In the genomic region with DNA sequence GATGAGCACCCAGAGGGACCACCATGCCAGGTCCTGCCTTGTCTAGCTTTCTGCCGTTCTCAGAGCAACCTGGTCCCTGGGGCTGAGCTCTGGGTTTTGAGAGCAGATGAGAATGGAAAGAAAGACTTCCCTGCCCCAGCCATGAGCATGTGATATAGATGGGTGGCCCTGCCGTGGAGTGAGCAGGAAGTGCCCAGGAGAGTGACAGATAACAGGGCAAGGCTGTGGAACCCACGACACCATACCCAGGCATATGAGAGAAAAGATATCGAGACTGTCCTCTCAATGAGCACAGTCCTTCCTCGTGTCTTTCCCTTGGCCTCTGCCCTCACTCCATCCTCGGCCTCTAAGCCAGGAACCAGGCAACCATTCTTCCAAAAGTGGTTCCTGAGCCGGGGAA, we compare ENCODE assay signal across 21 mouse cellular contexts.
DNase-seq lines count a peak whose midpoint lies in the region; ATAC-seq and TF ChIP-seq lines count a peak whose summit lies in the region.
"Had no signal": no experiment of that assay in that cellular context is flagged by ENCODE, and none has a peak within 500 bp of the region (broad histone marks: within the 10 kb centered on the region; RNA-seq: fewer than 3 reads in every experiment).

No protein-coding gene starts in this region.

- no peak overlapping the region for H3K4me2 ChIP-seq in liver, embryonic 16.5 days (ENCODE audit: low read depth, low read length)
- H3K4me2 ChIP-seq: forebrain, embryonic 15.5 days; hindbrain, embryonic 12.5 days had no signal

- H3K9ac ChIP-seq in liver, embryonic 16.5 days (ENCODE audit: low read depth, low read length) = no peak overlapping the region
- H3K9ac ChIP-seq: forebrain, embryonic 15.5 days; hindbrain, embryonic 12.5 days had no signal

- no peaks in the 10 kb centered on the region for H3K9me3 ChIP-seq in megakaryocyte, embryonic 14.5 days
- no peaks in the 10 kb centered on the region for H3K9me3 ChIP-seq in liver, embryonic 16.5 days (replicated peaks; ENCODE audit: control insufficient read depth, low read length)
- H3K9me3 ChIP-seq: embryonic facial prominence, embryonic 10.5 days; forebrain, embryonic 15.5 days; heart, embryonic 10.5 days; hindbrain, embryonic 12.5 days had no signal

- H3K36me3 ChIP-seq in megakaryocyte, embryonic 14.5 days (replicated peaks; ENCODE audit: low read length) = no peaks in the 10 kb centered on the region
- H3K36me3 ChIP-seq in liver, embryonic 16.5 days (ENCODE audit: control insufficient read depth, insufficient read depth) = no peaks in the 10 kb centered on the region
- H3K36me3 ChIP-seq: embryonic facial prominence, embryonic 10.5 days; forebrain, embryonic 15.5 days; hindbrain, embryonic 12.5 days had no signal

- no peak for TF ChIP-seq POLR2A in bone marrow, adult 2 months (IDR thresholded peaks at IDR 0.05; ENCODE audit: borderline replicate concordance, control insufficient read depth, low read depth, low read length)

- no peak for TF ChIP-seq CTCF in bone marrow, adult 2 months (IDR thresholded peaks at IDR 0.05; ENCODE audit: control insufficient read depth, insufficient read depth, low read length)

- ATAC-seq in megakaryocyte, adult 5-6 weeks (ENCODE audit: poor library complexity, severe bottlenecking) = no peak
- ATAC-seq in liver, embryonic 16.5 days (ENCODE audit: low read depth) = peak; percentile 19; the same call in 1 of the 2 replicates
- ATAC-seq: forebrain, embryonic 15.5 days; hindbrain, embryonic 16.5 days had no signal

- H3K4me1 ChIP-seq in megakaryocyte, embryonic 14.5 days = peaks cover 36% of the 10 kb centered on the region
- H3K4me1 ChIP-seq in bone marrow, adult 2 months (ENCODE audit: control insufficient read depth, insufficient read depth, low read length) = no peaks in the 10 kb centered on the region
- H3K4me1 ChIP-seq in liver, embryonic 16.5 days (ENCODE audit: control insufficient read depth, low read depth, low read length) = peaks cover 10% of the 10 kb centered on the region
- H3K4me1 ChIP-seq: forebrain, embryonic 15.5 days had no signal

- 0 out of 2 replicates have a peak overlapping the region, but pooled peaks have one; percentile 25 for H3K27ac ChIP-seq in bone marrow, adult 2 months (ENCODE audit: control insufficient read depth, insufficient read depth, low read depth, low read length, poor library complexity)
- H3K27ac ChIP-seq in liver, embryonic 16.5 days (ENCODE audit: low read length) = no peak overlapping the region
- H3K27ac ChIP-seq: embryonic facial prominence, embryonic 10.5 days; forebrain, embryonic 15.5 days; heart, embryonic 10.5 days; hindbrain, embryonic 12.5 days had no signal

- H3K27me3 ChIP-seq in megakaryocyte, embryonic 14.5 days (replicated peaks) = peaks cover 2% of the 10 kb centered on the region
- no peaks in the 10 kb centered on the region for H3K27me3 ChIP-seq in liver, embryonic 16.5 days (ENCODE audit: control insufficient read depth, insufficient read depth, low read depth, low read length)
- H3K27me3 ChIP-seq: CH12.LX; forebrain, embryonic 15.5 days; hindbrain, embryonic 12.5 days had no signal

- H3K4me3 ChIP-seq in megakaryocyte, embryonic 14.5 days (replicated peaks) = peak overlapping the region; percentile 6
- no peak overlapping the region for H3K4me3 ChIP-seq in bone marrow, adult 2 months (replicated peaks; ENCODE audit: control insufficient read depth, low read depth, low read length)
- H3K4me3 ChIP-seq in liver, embryonic 16.5 days (ENCODE audit: low read depth, low read length) = no peak overlapping the region
- H3K4me3 ChIP-seq: embryonic facial prominence, embryonic 10.5 days; erythroblast, embryonic 14.5 days; forebrain, embryonic 15.5 days; heart, embryonic 10.5 days; hindbrain, embryonic 12.5 days had no signal

- 53% methylated on average over 7 of the region's 7 CpGs for WGBS in bone marrow, adult 2 months
- 32% methylated on average over 7 of the region's 7 CpGs for WGBS in liver, embryonic 16.5 days (ENCODE audit: insufficient replicate concordance)

- DNase-seq in adipocyte (ENCODE audit: low spot score) = no peak
- DNase-seq in left cerebral cortex, adult 18-20 months (ENCODE audit: low spot score in 2 of 2) = no peak
- DNase-seq in spleen, adult 18-20 months = no peak
- DNase-seq: adrenal gland, postnatal 14 days; cerebellum, adult 18-20 months; cerebellum, postnatal 36 days; gastrocnemius, postnatal 36 days; heart, adult 11 months; heart, postnatal 10 days; heart, postnatal 4 days had no signal
